In the genomic region with DNA sequence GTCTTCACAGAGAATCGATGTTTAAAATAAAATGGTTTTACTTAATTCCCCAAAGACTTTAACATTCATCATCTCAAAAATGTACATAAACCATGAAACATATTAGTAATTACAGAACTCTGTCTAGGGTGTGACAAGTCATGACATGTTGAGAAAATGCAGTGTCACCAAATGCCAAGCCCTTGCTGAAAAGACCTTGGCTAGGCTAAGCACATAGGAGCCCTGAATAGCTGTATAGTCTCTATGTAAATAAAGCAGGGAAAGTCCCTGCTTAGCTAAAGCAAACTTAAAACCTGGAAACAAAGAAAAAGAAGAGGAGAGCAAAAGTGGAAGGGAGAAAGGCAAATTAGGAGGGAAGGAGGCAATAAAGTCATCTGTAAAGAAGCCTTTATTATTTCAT, we compare ENCODE assay signal across 10 mouse cellular contexts.
"Had no signal": no experiment of that assay in that cellular context is flagged by ENCODE, and none has a peak within 500 bp of the region (broad histone marks: within the 10 kb centered on the region; RNA-seq: fewer than 3 reads in every experiment).

No protein-coding gene starts in this region.

- H3K4me1 ChIP-seq: limb, embryonic 10.5 days; liver, embryonic 15.5 days; midbrain, embryonic 13.5 days had no signal

- H3K27me3 ChIP-seq: liver, embryonic 15.5 days had no signal

- H3K9ac ChIP-seq: liver, embryonic 15.5 days; midbrain, embryonic 13.5 days had no signal

- H3K4me3 ChIP-seq: left cerebral cortex, adult 2 months; limb, embryonic 10.5 days; liver, embryonic 15.5 days; midbrain, embryonic 13.5 days had no signal

- H3K27ac ChIP-seq: kidney, postnatal 0 days; left cerebral cortex, adult 2 months; limb, embryonic 10.5 days; liver, embryonic 15.5 days; midbrain, embryonic 13.5 days had no signal

- ATAC-seq: midbrain, embryonic 13.5 days had no signal

- DNase-seq: kidney, adult 11 months; kidney, adult 9 months; kidney, postnatal 36 days; lung, postnatal 36 days; right cerebral cortex, postnatal 14 days had no signal

- H3K9me3 ChIP-seq: limb, embryonic 10.5 days; liver, embryonic 15.5 days had no signal

- H3K4me2 ChIP-seq: liver, embryonic 15.5 days; midbrain, embryonic 13.5 days had no signal
